Mouse (Mus musculus): Measurements from ENCODE around the gene Tpbgl.

Tpbgl gene

GRCm38 (mm10) chr7:99579491-99580190, 47.3 kb downstream of the Tpbgl start:
- peak; percentile 34 for DNase-seq (ENCODE audit: low spot score)

DNA sequence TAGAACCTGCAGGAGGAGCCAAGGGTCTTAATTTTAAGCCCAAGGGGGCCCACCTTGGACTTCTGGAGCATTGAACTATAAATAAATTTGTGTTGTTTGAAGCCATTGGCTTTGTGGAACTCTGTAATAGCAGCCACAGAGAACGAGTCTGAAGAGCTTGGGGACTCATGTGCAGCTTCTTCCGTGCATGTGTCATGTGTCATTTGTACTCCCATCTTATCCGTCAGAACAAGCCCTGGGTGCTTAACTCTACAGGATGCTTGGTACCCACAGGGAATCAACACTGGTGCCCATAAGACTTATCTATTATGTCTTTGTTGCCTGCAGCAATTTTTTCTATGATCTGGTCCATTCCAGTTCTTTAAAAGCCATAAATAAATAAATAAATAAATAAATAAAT, 48.7 kb downstream of the Tpbgl start:
- DNase-seq (ENCODE audit: low spot score) = no peak
